Mouse (Mus musculus): ENCODE data around the gene Vps45.

GRCm38 (mm10) chr3:96082714-96083508 lies 24.6 kb upstream of the Vps45 start:
- TF ChIP-seq POLR2A (IDR thresholded peaks at IDR 0.05; ENCODE audit: control insufficient read depth, low read depth, low read length) (no peak), CTCF (IDR thresholded peaks at IDR 0.05; ENCODE audit: control insufficient read depth, insufficient read depth, insufficient replicate concordance, low read depth, low read length) (no peak)
